Mouse (Mus musculus) heart, postnatal 0 days (tissue): ENCODE results near the gene Mfn1.

Experiments
- CTCF ChIP-seq: IDR thresholded peaks from 2 replicates; pipeline ENCODE4 v1.5.1; 2016; ENCODE audit warnings: antibody characterized with exemption, control low read depth, low read depth
- EP300 ChIP-seq: IDR thresholded peaks from 2 replicates; pipeline ENCODE4 v1.6.1; 2016; ENCODE audit warnings: antibody characterized with exemption, low read depth

- TF ChIP-seq CTCF (no peak), EP300 (no peak)
Observed at GRCm38 (mm10) chr3:32537556-32537955, 8.3 kb downstream of the Mfn1 start.
